Mouse (Mus musculus): ENCODE measurements around the gene Foxe1. TPM values are rescaled to one million over a fixed set of nuclear protein-coding genes. Genes with fewer than 3 reads are reported as not detected.

Foxe1 gene
- polyA plus RNA-seq, 1 experiment from 2014 or later, result 0.08 TPM

DNA sequence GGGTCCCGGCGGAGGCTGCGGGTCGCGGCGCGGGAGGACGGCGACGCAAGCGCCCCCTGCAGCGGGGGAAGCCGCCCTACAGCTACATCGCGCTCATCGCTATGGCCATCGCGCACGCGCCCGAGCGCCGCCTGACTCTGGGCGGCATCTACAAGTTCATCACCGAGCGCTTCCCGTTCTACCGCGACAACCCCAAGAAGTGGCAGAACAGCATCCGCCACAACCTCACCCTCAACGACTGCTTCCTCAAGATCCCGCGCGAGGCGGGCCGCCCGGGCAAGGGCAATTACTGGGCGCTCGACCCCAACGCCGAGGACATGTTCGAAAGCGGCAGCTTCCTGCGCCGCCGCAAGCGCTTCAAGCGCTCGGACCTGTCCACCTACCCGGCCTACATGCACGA is 879 bp downstream of the Foxe1 start:
- H3K36me3 ChIP-seq (ENCODE audit: control insufficient read depth, insufficient read depth, low read length), result no peaks in the 10 kb centered on the region
- no peaks in the 10 kb centered on the region for H3K9me3 ChIP-seq (ENCODE audit: control insufficient read depth, low read length)
- DNase-seq (ENCODE audit: low spot score), result peak; percentile 73
- peaks cover 95% of the 10 kb centered on the region for H3K27me3 ChIP-seq (ENCODE audit: control insufficient read depth, insufficient read depth, low read length)
- under 1% methylated on average over 51 of the region's 51 CpGs for WGBS
- peak; percentile 49; the same call in 1 of the 2 replicates for ATAC-seq (replicated peaks; ENCODE audit: low FRiP score)
- no peak overlapping the region for H3K27ac ChIP-seq (ENCODE audit: low read depth, low read length)
- H3K4me3 ChIP-seq (ENCODE audit: low read depth, low read length), result peak overlapping the region; percentile 26
- no peak overlapping the region for H3K9ac ChIP-seq (ENCODE audit: low read length)
- H3K4me2 ChIP-seq (ENCODE audit: low read depth, low read length, severe bottlenecking), result peak overlapping the region; percentile 29
- 0 out of 2 replicates have a peak, but pooled peaks cover 4% of the 10 kb centered on the region for H3K4me1 ChIP-seq (replicated peaks; ENCODE audit: control insufficient read depth, insufficient read depth, low read length)

DNA sequence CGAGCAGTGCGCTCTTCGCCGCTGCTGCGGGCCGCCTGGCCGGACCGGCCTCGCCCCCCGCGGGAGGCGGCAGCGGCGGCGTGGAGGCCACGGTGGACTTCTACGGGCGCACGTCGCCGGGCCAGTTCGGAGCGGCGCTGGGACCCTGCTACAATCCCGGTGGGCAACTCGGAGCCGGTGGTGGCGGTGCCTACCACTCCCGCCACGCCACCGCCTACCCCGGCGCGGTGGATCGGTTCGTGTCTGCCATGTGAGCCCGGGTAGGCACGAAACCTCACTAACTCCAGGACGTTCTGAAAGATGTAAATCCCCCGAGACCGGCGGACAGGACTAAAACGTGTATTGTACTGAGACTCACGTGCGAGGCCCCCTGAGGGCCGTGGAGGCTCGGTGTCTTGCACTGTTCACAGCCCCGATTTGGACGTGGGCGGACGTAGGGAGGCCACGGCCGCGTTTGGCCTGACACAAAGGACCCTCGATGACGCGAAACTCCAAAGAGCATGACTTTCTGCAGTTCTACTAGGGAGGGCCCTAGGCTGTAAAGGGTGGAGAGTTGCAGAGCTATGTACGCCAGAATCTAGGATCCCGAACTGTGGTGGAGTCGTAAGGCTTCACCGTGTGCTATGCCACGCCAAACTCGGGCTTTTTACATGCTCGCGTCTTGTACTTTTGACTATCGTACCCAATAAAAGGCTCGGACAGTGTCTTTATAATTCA is 1.8 kb downstream of the Foxe1 start:
- Histone ChIP-seq H3K27ac (ENCODE audit: low read depth, low read length) (no peak overlapping the region), H3K4me2 (ENCODE audit: low read depth, low read length, severe bottlenecking) (no peak overlapping the region), H3K36me3 (ENCODE audit: control insufficient read depth, insufficient read depth, low read length) (no peaks in the 10 kb centered on the region), H3K9me3 (ENCODE audit: control insufficient read depth, low read length) (no peaks in the 10 kb centered on the region), H3K4me1 (replicated peaks; ENCODE audit: control insufficient read depth, insufficient read depth, low read length) (0 out of 2 replicates have a peak, but pooled peaks cover 2% of the 10 kb centered on the region), H3K9ac (ENCODE audit: low read length) (no peak overlapping the region), H3K4me3 (ENCODE audit: low read depth, low read length) (peak overlapping the region; percentile 26; the same call in 1 of the 2 replicates), H3K27me3 (ENCODE audit: control insufficient read depth, insufficient read depth, low read length) (peaks cover 95% of the 10 kb centered on the region)
- DNase-seq (ENCODE audit: low spot score) (peak; percentile 60), ATAC-seq (replicated peaks; ENCODE audit: low FRiP score) (no peak)
- 2% methylated on average over 66 of the region's 67 CpGs for WGBS

DNA sequence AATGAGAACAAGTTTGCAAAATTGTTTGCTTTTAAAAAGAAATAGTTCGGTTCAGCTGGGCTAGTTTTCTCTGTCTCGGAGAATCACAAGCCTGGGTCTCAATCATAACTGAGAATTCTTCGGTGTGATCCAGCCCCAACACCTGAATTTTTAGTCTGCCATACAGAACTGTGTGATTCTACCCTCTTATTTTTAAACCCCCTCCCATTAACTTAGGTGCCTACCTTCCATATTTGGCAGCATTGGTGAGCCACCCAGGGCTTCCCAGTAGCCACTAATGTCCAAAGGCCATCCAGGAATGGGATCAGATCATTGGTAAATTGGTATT is 2.3 kb downstream of the Foxe1 start:
- no peak overlapping the region for H3K4me2 ChIP-seq (ENCODE audit: low read depth, low read length, severe bottlenecking)

DNA sequence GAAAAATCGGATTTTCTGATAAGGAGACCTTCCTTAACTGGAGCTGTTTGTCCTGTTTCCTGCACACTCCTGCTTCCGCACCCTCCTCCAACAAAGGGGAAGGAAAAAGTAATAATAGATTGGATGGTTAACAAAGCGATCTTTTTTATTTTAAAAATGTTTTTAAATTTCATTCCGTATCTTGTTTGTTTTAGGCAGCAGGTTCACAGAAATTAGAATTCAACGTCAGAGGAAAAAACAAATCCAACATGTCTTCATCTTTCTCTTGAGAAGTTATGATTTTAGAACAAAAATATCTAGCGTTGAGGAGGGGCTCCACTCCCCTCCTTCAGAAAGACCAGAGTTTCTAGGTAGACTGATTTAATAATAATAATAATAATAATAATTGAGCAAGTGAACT is 2.8 kb downstream of the Foxe1 start:
- 23% methylated on average over 6 of the region's 6 CpGs for whole genome bisulfite sequencing
- no peak overlapping the region for H3K27ac ChIP-seq (ENCODE audit: low read depth, low read length)
- no peaks in the 10 kb centered on the region for H3K9me3 ChIP-seq (ENCODE audit: control insufficient read depth, low read length)
- no peak overlapping the region for H3K9ac ChIP-seq (ENCODE audit: low read length)
- DNase-seq (ENCODE audit: low spot score) (peak; percentile 22), ATAC-seq (replicated peaks; ENCODE audit: low FRiP score) (no peak)
- H3K27me3 ChIP-seq (ENCODE audit: control insufficient read depth, insufficient read depth, low read length), result peaks cover 94% of the 10 kb centered on the region
- 0 out of 2 replicates have a peak, but pooled peaks cover 2% of the 10 kb centered on the region for H3K4me1 ChIP-seq (replicated peaks; ENCODE audit: control insufficient read depth, insufficient read depth, low read length)
- H3K4me3 ChIP-seq (ENCODE audit: low read depth, low read length), result no peak overlapping the region
- H3K4me2 ChIP-seq (ENCODE audit: low read depth, low read length, severe bottlenecking), result no peak overlapping the region
- H3K36me3 ChIP-seq (ENCODE audit: control insufficient read depth, insufficient read depth, low read length), result no peaks in the 10 kb centered on the region

More for the DNA sequence above, 2.3 kb downstream of the Foxe1 start:
- H3K9ac ChIP-seq (ENCODE audit: low read length), result no peak overlapping the region
- H3K27ac ChIP-seq (ENCODE audit: low read depth, low read length), result no peak overlapping the region
- peaks cover 95% of the 10 kb centered on the region for H3K27me3 ChIP-seq (ENCODE audit: control insufficient read depth, insufficient read depth, low read length)
- DNase-seq (ENCODE audit: low spot score) (peak; percentile 32), ATAC-seq (replicated peaks; ENCODE audit: low FRiP score) (no peak)
- no peaks in the 10 kb centered on the region for H3K9me3 ChIP-seq (ENCODE audit: control insufficient read depth, low read length)
- no peaks in the 10 kb centered on the region for H3K36me3 ChIP-seq (ENCODE audit: control insufficient read depth, insufficient read depth, low read length)
- H3K4me1 ChIP-seq (replicated peaks; ENCODE audit: control insufficient read depth, insufficient read depth, low read length), result 0 out of 2 replicates have a peak, but pooled peaks cover 2% of the 10 kb centered on the region
- H3K4me3 ChIP-seq (ENCODE audit: low read depth, low read length), result no peak overlapping the region
- WGBS, result 14% methylated on average over 3 of the region's 3 CpGs

DNA sequence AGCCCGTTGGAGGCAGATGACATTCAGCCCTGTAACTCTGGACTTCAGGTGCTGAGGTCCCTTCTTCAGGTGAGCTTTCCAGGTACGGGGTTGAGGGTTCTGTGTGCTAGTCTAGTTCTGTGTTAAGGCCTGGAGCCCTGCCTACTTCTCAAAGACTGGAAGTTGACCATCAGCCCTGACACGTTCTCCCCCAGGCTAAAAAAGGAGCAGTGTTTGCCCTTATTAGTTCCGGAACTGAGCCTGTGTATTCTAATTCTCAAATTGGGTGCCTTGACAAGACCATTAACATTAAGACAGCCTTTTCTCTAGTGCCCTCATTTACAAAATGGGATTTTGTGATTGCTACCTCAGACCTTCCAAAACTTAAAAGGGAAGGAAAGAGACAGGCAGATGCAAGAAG is 3.7 kb downstream of the Foxe1 start:
- Histone ChIP-seq H3K27ac (ENCODE audit: low read depth, low read length) (no peak overlapping the region), H3K9ac (ENCODE audit: low read length) (no peak overlapping the region), H3K4me3 (ENCODE audit: low read depth, low read length) (no peak overlapping the region), H3K36me3 (ENCODE audit: control insufficient read depth, insufficient read depth, low read length) (no peaks in the 10 kb centered on the region), H3K4me1 (replicated peaks; ENCODE audit: control insufficient read depth, insufficient read depth, low read length) (0 out of 2 replicates have a peak, but pooled peaks cover 2% of the 10 kb centered on the region), H3K9me3 (ENCODE audit: control insufficient read depth, low read length) (no peaks in the 10 kb centered on the region), H3K27me3 (ENCODE audit: control insufficient read depth, insufficient read depth, low read length) (peaks cover 84% of the 10 kb centered on the region), H3K4me2 (ENCODE audit: low read depth, low read length, severe bottlenecking) (no peak overlapping the region)
- 11% methylated on average over 4 of the region's 4 CpGs for WGBS
- ATAC-seq (replicated peaks; ENCODE audit: low FRiP score), result no peak
- DNase-seq (ENCODE audit: low spot score), result peak; percentile 43

DNA sequence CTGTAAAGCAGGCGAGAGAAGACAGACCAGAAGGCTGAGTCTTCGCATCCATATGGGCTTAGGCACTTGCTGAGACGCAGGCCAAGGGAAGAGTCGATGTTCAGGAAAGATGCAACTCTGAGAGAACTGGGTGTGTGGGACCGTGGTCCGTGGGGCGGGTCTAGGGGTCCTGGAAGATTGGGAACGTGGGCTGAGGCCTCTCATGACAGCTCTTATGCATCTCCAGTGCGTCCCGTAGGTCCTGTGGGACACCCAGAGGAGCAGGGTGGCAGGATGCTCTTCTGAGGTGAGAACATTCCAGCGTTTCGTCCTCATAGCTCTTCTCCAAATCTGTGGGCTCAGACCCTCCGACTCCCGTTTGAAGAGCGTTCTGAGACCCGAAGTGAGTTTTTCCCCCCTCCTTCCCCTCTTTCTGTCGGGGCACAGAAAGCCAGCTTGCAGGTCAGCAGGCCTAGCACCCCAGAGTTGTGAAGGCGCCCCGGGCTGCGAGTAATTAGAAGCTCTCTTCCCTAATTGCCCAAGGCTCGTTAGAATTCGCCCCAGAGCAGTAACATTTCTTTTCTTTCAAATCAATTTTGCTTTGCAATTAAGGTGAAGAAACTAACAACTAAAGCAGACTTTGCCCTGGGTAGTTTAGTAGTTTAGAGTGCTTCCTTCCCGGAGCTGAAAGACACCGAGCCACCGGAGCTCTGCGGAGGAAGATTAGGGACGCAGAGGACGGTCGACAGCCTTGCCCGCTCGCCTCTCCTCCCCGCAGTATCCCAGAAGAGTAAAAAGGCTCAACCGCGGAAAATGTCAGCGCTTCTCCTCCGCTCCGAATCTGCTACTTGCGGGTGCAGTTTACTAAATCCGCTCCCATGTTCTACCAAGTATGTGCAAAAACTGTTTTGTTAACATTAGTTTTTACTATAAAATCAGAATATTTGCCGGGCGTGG is 4.4 kb downstream of the Foxe1 start:
- peak; percentile 55 for DNase-seq (ENCODE audit: low spot score)
- no peak overlapping the region for H3K4me2 ChIP-seq (ENCODE audit: low read depth, low read length, severe bottlenecking)
- no peaks in the 10 kb centered on the region for H3K36me3 ChIP-seq (ENCODE audit: control insufficient read depth, insufficient read depth, low read length)
- 0 out of 2 replicates have a peak, but pooled peaks cover 2% of the 10 kb centered on the region for H3K4me1 ChIP-seq (replicated peaks; ENCODE audit: control insufficient read depth, insufficient read depth, low read length)
- ATAC-seq (replicated peaks; ENCODE audit: low FRiP score), result no peak
- WGBS, result 1% methylated on average over 41 of the region's 41 CpGs
- H3K27ac ChIP-seq (ENCODE audit: low read depth, low read length), result no peak overlapping the region
- no peak overlapping the region for H3K4me3 ChIP-seq (ENCODE audit: low read depth, low read length)
- no peak overlapping the region for H3K9ac ChIP-seq (ENCODE audit: low read length)
- H3K27me3 ChIP-seq (ENCODE audit: control insufficient read depth, insufficient read depth, low read length), result peaks cover 79% of the 10 kb centered on the region
- no peaks in the 10 kb centered on the region for H3K9me3 ChIP-seq (ENCODE audit: control insufficient read depth, low read length)

DNA sequence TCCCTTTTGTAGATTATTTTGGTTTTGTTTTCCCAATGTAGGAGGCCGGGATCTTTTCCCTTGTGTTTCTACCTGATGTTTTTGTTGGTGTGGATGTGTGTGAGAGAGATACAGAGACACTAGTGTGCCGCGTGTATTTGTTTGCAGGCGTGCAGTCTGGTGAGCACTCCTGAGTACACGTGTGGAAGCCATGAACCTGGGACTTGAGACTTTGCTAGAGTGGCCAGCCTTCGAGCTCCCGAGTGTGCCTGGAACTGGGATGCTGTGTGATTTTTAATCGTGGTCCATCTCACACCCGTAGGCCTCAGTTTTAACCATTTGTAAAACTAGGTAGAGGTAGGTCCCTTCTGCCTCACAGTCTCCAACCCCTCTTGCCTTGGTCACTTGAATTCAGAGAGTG is 5.5 kb downstream of the Foxe1 start:
- Histone ChIP-seq H3K9me3 (ENCODE audit: control insufficient read depth, low read length) (no peaks in the 10 kb centered on the region), H3K4me2 (ENCODE audit: low read depth, low read length, severe bottlenecking) (no peak overlapping the region), H3K27me3 (ENCODE audit: control insufficient read depth, insufficient read depth, low read length) (peaks cover 76% of the 10 kb centered on the region), H3K27ac (ENCODE audit: low read depth, low read length) (no peak overlapping the region), H3K9ac (ENCODE audit: low read length) (no peak overlapping the region), H3K4me3 (ENCODE audit: low read depth, low read length) (no peak overlapping the region), H3K36me3 (ENCODE audit: control insufficient read depth, insufficient read depth, low read length) (no peaks in the 10 kb centered on the region), H3K4me1 (replicated peaks; ENCODE audit: control insufficient read depth, insufficient read depth, low read length) (peaks cover 6% of the 10 kb centered on the region; the same call in 1 of the 2 replicates)
- ATAC-seq (replicated peaks; ENCODE audit: low FRiP score) (no peak), DNase-seq (ENCODE audit: low spot score) (peak; percentile 51)
- WGBS, result 17% methylated on average over 9 of the region's 9 CpGs

DNA sequence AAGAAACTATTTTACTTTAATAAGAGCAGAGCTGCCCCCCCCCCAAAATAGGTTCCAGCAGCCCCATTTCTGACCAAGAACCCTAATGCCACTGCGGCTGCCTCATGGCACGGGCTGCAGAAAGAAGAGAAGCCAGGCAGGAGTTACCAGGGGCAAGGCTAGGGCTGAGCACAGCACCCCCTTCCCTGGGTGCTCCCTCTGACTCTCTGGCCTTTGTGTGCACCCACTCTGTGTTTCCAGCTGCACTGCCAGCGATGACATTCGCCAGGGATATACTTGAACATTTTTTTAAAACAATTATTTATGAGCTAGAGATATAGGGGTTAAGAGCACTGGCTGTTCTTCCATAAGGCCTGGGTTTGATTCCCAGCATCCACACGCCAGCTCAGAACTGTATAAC is 6.1 kb downstream of the Foxe1 start:
- H3K9me3 ChIP-seq (ENCODE audit: control insufficient read depth, low read length), result no peaks in the 10 kb centered on the region
- no peak overlapping the region for H3K9ac ChIP-seq (ENCODE audit: low read length)
- peaks cover 6% of the 10 kb centered on the region; the same call in 1 of the 2 replicates for H3K4me1 ChIP-seq (replicated peaks; ENCODE audit: control insufficient read depth, insufficient read depth, low read length)
- DNase-seq (ENCODE audit: low spot score), result peak; percentile 43
- no peak overlapping the region for H3K4me2 ChIP-seq (ENCODE audit: low read depth, low read length, severe bottlenecking)
- H3K4me3 ChIP-seq (ENCODE audit: low read depth, low read length), result no peak overlapping the region
- WGBS, result 45% methylated on average over 5 of the region's 5 CpGs
- H3K27ac ChIP-seq (ENCODE audit: low read depth, low read length), result no peak overlapping the region
- peaks cover 71% of the 10 kb centered on the region for H3K27me3 ChIP-seq (ENCODE audit: control insufficient read depth, insufficient read depth, low read length)
- ATAC-seq (replicated peaks; ENCODE audit: low FRiP score), result no peak
- no peaks in the 10 kb centered on the region for H3K36me3 ChIP-seq (ENCODE audit: control insufficient read depth, insufficient read depth, low read length)

Data from forebrain, embryonic 11.5 days (tissue).